Mouse (Mus musculus): ENCODE measurements around the gene 1110004F10Rik. TPM values are rescaled to one million over a fixed set of nuclear protein-coding genes. Genes with fewer than 3 reads are reported as not detected.
A peak's percentile ranks its signal among the peaks of the same experiment; 100 is the strongest.

The 1110004F10Rik gene
- polyA plus RNA-seq (2014; fragmentation: Nextera tagmentation; extraction: Ambion mirVana) = 395 and 418 TPM in 2 replicates

DNA sequence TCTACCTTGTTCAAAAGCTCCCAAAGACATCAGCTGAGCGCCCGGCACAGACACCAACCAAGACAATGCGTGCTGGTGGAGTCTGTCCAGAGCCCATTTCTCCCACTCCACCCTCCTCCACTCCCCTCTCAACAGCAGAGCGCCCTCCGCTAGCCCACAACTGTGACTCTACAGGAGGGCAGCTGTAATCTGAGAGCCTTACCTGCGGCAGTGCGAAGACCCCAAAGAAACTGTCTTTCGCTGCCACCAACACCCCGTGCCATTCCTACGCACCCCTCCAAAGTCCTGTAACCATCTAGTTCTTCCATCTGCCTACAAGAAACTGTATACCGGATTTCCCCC is at the start of gene 1110004F10Rik:
1110004F10Rik (plus strand) TSS at position 202 of the 342 bp plus-strand sequence.
- DNase-seq (ENCODE audit: low spot score, missing footprints) = peak; percentile 97
- Histone ChIP-seq H3K27ac (ENCODE audit: low read depth, low read length) (no peak within 1 kb of the TSS), H3K9ac (ENCODE audit: low read length) (peak within 1 kb of the TSS; percentile 46; the same call in 1 of the 2 replicates), H3K9me3 (ENCODE audit: control insufficient read depth, low read length) (no peaks in the 10 kb centered on the region), H3K4me1 (ENCODE audit: control insufficient read depth, insufficient read depth, low read length) (peaks cover 17% of the 10 kb centered on the region), H3K36me3 (ENCODE audit: control insufficient read depth, insufficient read depth, low read length) (no peaks in the 10 kb centered on the region), H3K4me2 (peak within 1 kb of the TSS; percentile 92), H3K4me3 (ENCODE audit: low read depth, low read length) (peak within 1 kb of the TSS; percentile 38), H3K27me3 (ENCODE audit: control insufficient read depth, insufficient read depth, low read length) (peaks cover 50% of the 10 kb centered on the region)
- WGBS = 0% methylated on average over 11 of the region's 11 CpGs
- ATAC-seq (ENCODE audit: low FRiP score) = peak; percentile 17; the same call in 1 of the 2 replicates

DNA sequence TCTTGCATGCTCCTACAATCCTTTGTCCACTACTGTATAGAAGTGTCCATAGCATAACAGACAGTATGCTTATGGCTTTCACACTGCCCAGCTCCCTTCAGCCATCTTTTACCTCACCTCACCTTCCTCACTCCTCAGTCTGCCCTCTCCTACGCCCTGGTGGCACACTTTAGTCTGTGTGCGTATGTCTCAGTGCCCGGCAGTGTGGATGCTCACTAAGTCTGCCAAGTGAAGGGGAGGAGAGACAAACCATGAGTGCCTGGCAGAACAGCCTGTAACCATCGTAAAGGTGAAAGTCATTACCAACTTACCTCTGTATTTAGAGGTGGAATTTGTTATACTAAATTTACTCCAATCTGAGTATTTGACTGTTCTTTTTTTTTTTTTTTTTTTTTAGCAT is 36.5 kb upstream of the 1110004F10Rik start:
- Histone ChIP-seq H3K9me3 (ENCODE audit: control insufficient read depth, low read length) (no peaks in the 10 kb centered on the region), H3K36me3 (ENCODE audit: control insufficient read depth, insufficient read depth, low read length) (no peaks in the 10 kb centered on the region), H3K4me1 (ENCODE audit: control insufficient read depth, insufficient read depth, low read length) (no peaks in the 10 kb centered on the region), H3K4me2 (no peak overlapping the region), H3K27me3 (ENCODE audit: control insufficient read depth, insufficient read depth, low read length) (no peaks in the 10 kb centered on the region), H3K27ac (ENCODE audit: low read depth, low read length) (no peak overlapping the region), H3K4me3 (ENCODE audit: low read depth, low read length) (no peak overlapping the region), H3K9ac (ENCODE audit: low read length) (no peak overlapping the region)
- WGBS = 97% methylated on average over 4 of the region's 4 CpGs
- ATAC-seq (ENCODE audit: low FRiP score) (no peak), DNase-seq (ENCODE audit: low spot score, missing footprints) (no peak)

DNA sequence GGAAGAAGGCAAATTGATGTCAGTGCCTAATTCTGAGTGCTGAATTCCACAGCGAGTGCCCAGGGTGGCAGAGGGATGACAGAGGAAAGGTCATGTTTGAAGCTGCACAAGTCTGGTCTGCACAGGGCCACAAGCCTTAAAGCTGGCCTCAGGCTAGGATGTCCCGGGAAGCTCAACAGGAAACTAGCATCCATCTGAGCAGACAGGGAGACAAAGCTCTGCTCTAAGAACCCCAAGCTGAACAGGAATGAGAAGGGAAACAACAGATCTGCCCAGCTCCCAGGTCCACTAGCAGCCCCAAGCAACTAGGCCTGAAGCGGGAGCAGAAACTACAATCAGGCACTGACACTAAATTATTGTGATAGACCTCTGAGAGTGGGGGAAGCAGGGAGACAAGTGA is 9.2 kb upstream of the 1110004F10Rik start:
- WGBS = 33% methylated on average over 3 of the region's 3 CpGs
- Histone ChIP-seq H3K27me3 (ENCODE audit: control insufficient read depth, insufficient read depth, low read length) (peaks cover 1% of the 10 kb centered on the region; the same call in 1 of the 2 replicates), H3K4me1 (ENCODE audit: control insufficient read depth, insufficient read depth, low read length) (peaks cover 27% of the 10 kb centered on the region), H3K9me3 (ENCODE audit: control insufficient read depth, low read length) (no peaks in the 10 kb centered on the region), H3K4me2 (peak overlapping the region; percentile 76), H3K9ac (ENCODE audit: low read length) (peak overlapping the region; percentile 87), H3K27ac (ENCODE audit: low read depth, low read length) (no peak overlapping the region; the same call in 1 of the 2 replicates), H3K4me3 (ENCODE audit: low read depth, low read length) (peak overlapping the region; percentile 69; the same call in 1 of the 2 replicates), H3K36me3 (ENCODE audit: control insufficient read depth, insufficient read depth, low read length) (no peaks in the 10 kb centered on the region)
- ATAC-seq (ENCODE audit: low FRiP score) (no peak), DNase-seq (ENCODE audit: low spot score, missing footprints) (no peak)

GRCm38 (mm10) chr7:116030597-116031387 is 8.4 kb upstream of the 1110004F10Rik start:
- peak overlapping the region; percentile 87 for H3K9ac ChIP-seq (ENCODE audit: low read length)
- H3K27ac ChIP-seq (ENCODE audit: low read depth, low read length) = peak overlapping the region; percentile 66
- H3K9me3 ChIP-seq (ENCODE audit: control insufficient read depth, low read length) = no peaks in the 10 kb centered on the region
- ATAC-seq (ENCODE audit: low FRiP score) (peak; percentile 28; the same call in 1 of the 2 replicates), DNase-seq (ENCODE audit: low spot score, missing footprints) (peak; percentile 98)
- WGBS = 5% methylated on average over 26 of the region's 26 CpGs
- peak overlapping the region; percentile 76 for H3K4me2 ChIP-seq
- no peaks in the 10 kb centered on the region for H3K36me3 ChIP-seq (ENCODE audit: control insufficient read depth, insufficient read depth, low read length)
- peaks cover 9% of the 10 kb centered on the region for H3K27me3 ChIP-seq (ENCODE audit: control insufficient read depth, insufficient read depth, low read length)
- peak overlapping the region; percentile 69 for H3K4me3 ChIP-seq (ENCODE audit: low read depth, low read length)
- peaks cover 30% of the 10 kb centered on the region for H3K4me1 ChIP-seq (ENCODE audit: control insufficient read depth, insufficient read depth, low read length)

GRCm38 (mm10) chr7:116031388-116031717 is 7.8 kb upstream of the 1110004F10Rik start:
- Histone ChIP-seq H3K36me3 (ENCODE audit: control insufficient read depth, insufficient read depth, low read length) (no peaks in the 10 kb centered on the region), H3K9me3 (ENCODE audit: control insufficient read depth, low read length) (no peaks in the 10 kb centered on the region), H3K4me1 (ENCODE audit: control insufficient read depth, insufficient read depth, low read length) (peaks cover 30% of the 10 kb centered on the region), H3K4me2 (peak overlapping the region; percentile 76), H3K27me3 (ENCODE audit: control insufficient read depth, insufficient read depth, low read length) (peaks cover 15% of the 10 kb centered on the region), H3K9ac (ENCODE audit: low read length) (peak overlapping the region; percentile 87), H3K4me3 (ENCODE audit: low read depth, low read length) (peak overlapping the region; percentile 69), H3K27ac (ENCODE audit: low read depth, low read length) (peak overlapping the region; percentile 66)
- WGBS = 0% methylated on average over 14 of the region's 14 CpGs
- ATAC-seq (ENCODE audit: low FRiP score) (0 out of 2 replicates have a peak, but pooled peaks have one; percentile 5), DNase-seq (ENCODE audit: low spot score, missing footprints) (no peak)

DNA sequence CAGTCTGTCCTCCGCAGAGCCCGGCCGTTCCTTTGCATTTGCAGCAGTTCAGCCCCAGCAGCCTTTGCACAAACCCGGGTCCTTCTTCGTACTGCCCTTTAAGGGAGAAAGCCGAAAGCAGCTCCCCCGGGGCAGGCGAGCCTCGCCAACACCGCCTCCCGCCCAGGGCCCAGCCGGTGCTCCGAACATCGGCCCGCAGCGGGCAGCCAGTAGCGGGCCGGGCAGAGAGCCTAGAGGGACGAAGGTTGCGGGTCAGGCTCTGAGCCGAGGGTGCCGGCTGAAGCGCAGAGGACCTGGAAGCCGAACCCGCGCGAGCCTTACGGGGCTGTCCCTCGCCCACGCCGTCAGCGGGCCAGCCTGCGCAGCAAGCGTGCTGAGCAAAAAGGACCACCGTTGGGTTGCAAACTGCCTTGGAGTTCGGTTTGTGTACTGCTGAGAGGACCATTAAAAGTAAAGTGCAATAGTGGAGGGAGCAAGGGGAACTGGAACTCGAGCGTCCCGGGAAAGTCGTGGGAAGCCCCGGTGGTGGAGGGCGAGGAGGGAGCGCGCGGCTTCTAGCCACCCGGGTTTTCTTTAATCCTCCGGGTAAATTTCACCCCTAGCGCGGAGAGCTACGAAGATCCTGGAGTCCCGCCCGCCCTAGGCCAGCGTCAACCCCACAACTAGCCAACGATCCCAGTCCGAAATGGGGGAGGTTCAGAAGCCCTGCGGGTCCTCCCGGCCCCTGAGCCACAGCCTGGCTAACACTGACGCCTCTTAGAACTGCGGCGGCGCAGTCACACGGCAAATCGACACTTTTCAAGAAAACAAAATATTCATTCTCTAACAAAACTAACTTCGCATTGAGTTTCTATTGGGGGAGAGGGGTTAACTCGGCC is 7.2 kb upstream of the 1110004F10Rik start:
- Histone ChIP-seq H3K4me3 (ENCODE audit: low read depth, low read length) (peak overlapping the region; percentile 69), H3K36me3 (ENCODE audit: control insufficient read depth, insufficient read depth, low read length) (no peaks in the 10 kb centered on the region), H3K4me1 (ENCODE audit: control insufficient read depth, insufficient read depth, low read length) (peaks cover 30% of the 10 kb centered on the region), H3K9ac (ENCODE audit: low read length) (peak overlapping the region; percentile 87), H3K4me2 (peak overlapping the region; percentile 76), H3K9me3 (ENCODE audit: control insufficient read depth, low read length) (no peaks in the 10 kb centered on the region), H3K27ac (ENCODE audit: low read depth, low read length) (peak overlapping the region; percentile 66), H3K27me3 (ENCODE audit: control insufficient read depth, insufficient read depth, low read length) (peaks cover 21% of the 10 kb centered on the region)
- ATAC-seq (ENCODE audit: low FRiP score) (peak; percentile 59), DNase-seq (ENCODE audit: low spot score, missing footprints) (peak; percentile 98)
- under 1% methylated on average over 65 of the region's 65 CpGs for WGBS

- ATAC-seq (ENCODE audit: low FRiP score) (peak; percentile 51; the same call in 1 of the 2 replicates), DNase-seq (ENCODE audit: low spot score, missing footprints) (peak; percentile 97)
- H3K4me1 ChIP-seq (ENCODE audit: control insufficient read depth, insufficient read depth, low read length) = peaks cover 25% of the 10 kb centered on the region
- H3K9ac ChIP-seq (ENCODE audit: low read length) = peak overlapping the region; percentile 87
- H3K9me3 ChIP-seq (ENCODE audit: control insufficient read depth, low read length) = no peaks in the 10 kb centered on the region
- peak overlapping the region; percentile 76 for H3K4me2 ChIP-seq
- peaks cover 29% of the 10 kb centered on the region for H3K27me3 ChIP-seq (ENCODE audit: control insufficient read depth, insufficient read depth, low read length)
- WGBS = 0% methylated on average over 11 of the region's 11 CpGs
- peak overlapping the region; percentile 66 for H3K27ac ChIP-seq (ENCODE audit: low read depth, low read length)
- H3K4me3 ChIP-seq (ENCODE audit: low read depth, low read length) = peak overlapping the region; percentile 69
- no peaks in the 10 kb centered on the region for H3K36me3 ChIP-seq (ENCODE audit: control insufficient read depth, insufficient read depth, low read length)
Measured at GRCm38 (mm10) chr7:116032596-116033307, 6.4 kb upstream of the 1110004F10Rik start.

DNA sequence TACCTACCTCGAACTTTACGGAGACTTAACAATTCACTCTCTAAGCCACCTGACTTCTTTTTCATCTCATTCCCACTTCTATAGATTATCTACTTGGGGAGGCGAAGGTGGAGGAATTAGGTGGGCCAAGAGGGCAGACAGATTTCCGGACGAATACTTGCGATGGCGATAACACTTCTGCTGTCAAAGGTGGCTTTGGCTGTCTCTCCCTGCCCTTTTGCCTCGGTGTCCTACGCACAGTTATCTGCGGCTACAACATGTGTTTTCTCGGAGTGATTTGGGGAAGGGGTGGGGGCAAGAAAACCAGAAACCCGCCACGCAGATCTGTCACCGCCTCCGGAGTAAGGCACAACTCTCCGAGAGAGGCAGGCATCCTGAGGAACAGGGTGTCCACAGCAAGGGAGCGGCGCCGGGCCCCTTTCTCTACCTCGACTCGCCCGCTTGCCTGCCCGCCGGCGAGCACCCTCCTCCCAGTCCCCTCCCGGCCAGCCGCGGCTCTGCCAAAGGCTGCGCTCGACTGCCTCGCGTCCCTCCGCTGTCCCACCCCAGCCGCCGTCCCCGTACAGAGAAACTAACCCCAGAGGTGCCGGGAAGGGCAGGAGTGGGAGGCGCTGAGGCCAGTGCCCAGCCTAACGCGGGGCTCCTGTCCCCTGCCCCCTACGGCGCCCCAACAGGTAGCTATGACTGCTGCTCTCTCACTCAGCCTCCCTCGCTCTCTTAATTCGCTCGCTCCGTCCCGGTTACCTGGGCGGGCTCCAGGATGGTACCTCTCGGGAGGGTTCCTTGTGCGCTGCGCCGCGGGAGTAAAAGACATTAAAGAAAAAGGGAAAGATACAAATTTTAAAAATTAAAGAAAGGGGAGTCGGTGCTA is 5.6 kb upstream of the 1110004F10Rik start:
- peak; percentile 98 for DNase-seq (ENCODE audit: low spot score, missing footprints)
- Histone ChIP-seq H3K4me2 (peak overlapping the region; percentile 76), H3K36me3 (ENCODE audit: control insufficient read depth, insufficient read depth, low read length) (no peaks in the 10 kb centered on the region), H3K27me3 (ENCODE audit: control insufficient read depth, insufficient read depth, low read length) (peaks cover 38% of the 10 kb centered on the region), H3K27ac (ENCODE audit: low read depth, low read length) (peak overlapping the region; percentile 74), H3K4me3 (ENCODE audit: low read depth, low read length) (peak overlapping the region; percentile 69), H3K9me3 (ENCODE audit: control insufficient read depth, low read length) (no peaks in the 10 kb centered on the region), H3K4me1 (ENCODE audit: control insufficient read depth, insufficient read depth, low read length) (peaks cover 30% of the 10 kb centered on the region), H3K9ac (ENCODE audit: low read length) (peak overlapping the region; percentile 81)
- ATAC-seq (ENCODE audit: low FRiP score) = peak; percentile 51
- WGBS = under 1% methylated on average over 54 of the region's 54 CpGs

Data from midbrain, embryonic 11.5 days (tissue).